ENCODE assay signal across 24 mouse cellular contexts in genomic region chr13:47430409-47430808, GRCm38 (mm10).
A peak's percentile ranks its signal among the peaks of the same experiment; 100 is the strongest.
DNase-seq lines count a peak whose midpoint lies in the region; ATAC-seq and TF ChIP-seq lines count a peak whose summit lies in the region.
"Had no signal": no experiment of that assay in that cellular context is flagged by ENCODE, and none has a peak within 500 bp of the region (broad histone marks: within the 10 kb centered on the region; RNA-seq: fewer than 3 reads in every experiment).

No protein-coding gene starts in this region.

- no peaks in the 10 kb centered on the region for H3K36me3 ChIP-seq in hindbrain, embryonic 13.5 days
- no peaks in the 10 kb centered on the region for H3K36me3 ChIP-seq in hindbrain, embryonic 11.5 days (ENCODE audit: control insufficient read depth, insufficient read depth, low read length)
- no peaks in the 10 kb centered on the region for H3K36me3 ChIP-seq in forebrain, embryonic 14.5 days (ENCODE audit: control insufficient read depth, insufficient read depth, low read length)
- no peaks in the 10 kb centered on the region for H3K36me3 ChIP-seq in hindbrain, postnatal 0 days (ENCODE audit: insufficient read depth, low read length)
- H3K36me3 ChIP-seq: embryonic facial prominence, embryonic 13.5 days; G1E had no signal

- no peak overlapping the region for H3K4me3 ChIP-seq in hindbrain, embryonic 13.5 days
- no peak overlapping the region for H3K4me3 ChIP-seq in hindbrain, embryonic 11.5 days (ENCODE audit: low read depth, low read length)
- H3K4me3 ChIP-seq in forebrain, embryonic 14.5 days (ENCODE audit: low read depth, low read length), result no peak overlapping the region
- no peak overlapping the region for H3K4me3 ChIP-seq in hindbrain, postnatal 0 days (ENCODE audit: low read length)
- H3K4me3 ChIP-seq: embryonic facial prominence, embryonic 13.5 days had no signal

- no peak overlapping the region for H3K9ac ChIP-seq in hindbrain, embryonic 13.5 days
- no peak overlapping the region for H3K9ac ChIP-seq in hindbrain, embryonic 11.5 days (ENCODE audit: low read depth, low read length)
- H3K9ac ChIP-seq in forebrain, embryonic 14.5 days (ENCODE audit: low read length), result no peak overlapping the region
- H3K9ac ChIP-seq in hindbrain, postnatal 0 days (replicated peaks; ENCODE audit: low read length), result no peak overlapping the region
- H3K9ac ChIP-seq: embryonic facial prominence, embryonic 13.5 days had no signal

- no peak for DNase-seq in hindbrain, embryonic 11.5 days (ENCODE audit: low spot score)
- peak; percentile 73 for DNase-seq in forebrain, embryonic 14.5 days (ENCODE audit: low spot score)
- DNase-seq in hindbrain, postnatal 0 days (ENCODE audit: low spot score), result no peak
- DNase-seq in retina, postnatal 1 day, result peak; percentile 64
- no peak for DNase-seq in kidney, adult 11 months
- DNase-seq in ovary, postnatal 36 days (ENCODE audit: low spot score), result no peak
- DNase-seq: adrenal gland, postnatal 36 days; cerebellum, adult 11-12 months; cerebellum, postnatal 14 days; gastrocnemius, postnatal 36 days; heart, postnatal 10 days; kidney, adult 8-10 months; kidney, postnatal 14 days; left cerebral cortex, postnatal 4 days; lung, adult 18-20 months; lung, postnatal 14 days; right cerebral cortex, postnatal 4 days had no signal

- H3K27me3 ChIP-seq in hindbrain, embryonic 13.5 days, result no peaks in the 10 kb centered on the region
- H3K27me3 ChIP-seq in hindbrain, embryonic 11.5 days (ENCODE audit: control insufficient read depth, insufficient read depth, low read length), result no peaks in the 10 kb centered on the region
- no peaks in the 10 kb centered on the region for H3K27me3 ChIP-seq in forebrain, embryonic 14.5 days (replicated peaks; ENCODE audit: control insufficient read depth, insufficient read depth, low read length)
- no peaks in the 10 kb centered on the region for H3K27me3 ChIP-seq in hindbrain, postnatal 0 days (ENCODE audit: insufficient read depth, low read length)
- H3K27me3 ChIP-seq: embryonic facial prominence, embryonic 13.5 days had no signal

- 66% methylated on average over 9 of the region's 9 CpGs for WGBS in hindbrain, embryonic 13.5 days
- WGBS in hindbrain, embryonic 11.5 days, result 84% methylated on average over 9 of the region's 9 CpGs
- whole genome bisulfite sequencing in forebrain, embryonic 14.5 days, result 10% methylated on average over 9 of the region's 9 CpGs
- WGBS in hindbrain, postnatal 0 days, result 56% methylated on average over 9 of the region's 9 CpGs

- ATAC-seq in hindbrain, embryonic 13.5 days (ENCODE audit: low FRiP score), result no peak
- no peak for ATAC-seq in hindbrain, embryonic 11.5 days (ENCODE audit: low FRiP score)
- peak; percentile 71 for ATAC-seq in forebrain, embryonic 14.5 days
- ATAC-seq in hindbrain, postnatal 0 days, result no peak
- ATAC-seq: inflammation-experienced regulatory T-cells, adult 6 months had no signal

- TF ChIP-seq CTCF in hindbrain, postnatal 0 days (IDR thresholded peaks at IDR 0.05; ENCODE audit: low read depth), result no peak

- 0 out of 2 replicates have a peak, but pooled peaks cover 6% of the 10 kb centered on the region for H3K4me1 ChIP-seq in hindbrain, embryonic 13.5 days (replicated peaks)
- H3K4me1 ChIP-seq in hindbrain, embryonic 11.5 days (replicated peaks; ENCODE audit: control insufficient read depth, insufficient read depth, low read length), result no peaks in the 10 kb centered on the region
- H3K4me1 ChIP-seq in forebrain, embryonic 14.5 days (ENCODE audit: control insufficient read depth, insufficient read depth, low read length), result peaks cover 13% of the 10 kb centered on the region
- H3K4me1 ChIP-seq in hindbrain, postnatal 0 days (ENCODE audit: insufficient read depth, low read length), result no peaks in the 10 kb centered on the region

- H3K27ac ChIP-seq in hindbrain, embryonic 13.5 days, result peak overlapping the region; percentile 61
- H3K27ac ChIP-seq in hindbrain, embryonic 11.5 days (ENCODE audit: low read depth, low read length), result no peak overlapping the region
- peak overlapping the region; percentile 72; the same call in 1 of the 2 replicates for H3K27ac ChIP-seq in forebrain, embryonic 14.5 days (ENCODE audit: low read depth, low read length)
- peak overlapping the region; percentile 26; the same call in 1 of the 2 replicates for H3K27ac ChIP-seq in hindbrain, postnatal 0 days
- H3K27ac ChIP-seq: embryonic facial prominence, embryonic 13.5 days; stomach, postnatal 0 days had no signal

- no peak overlapping the region for H3K4me2 ChIP-seq in hindbrain, embryonic 13.5 days
- H3K4me2 ChIP-seq in hindbrain, embryonic 11.5 days (replicated peaks; ENCODE audit: low read depth, low read length), result no peak overlapping the region
- H3K4me2 ChIP-seq in forebrain, embryonic 14.5 days (ENCODE audit: low read length), result peak overlapping the region; percentile 19; the same call in 1 of the 2 replicates
- H3K4me2 ChIP-seq in hindbrain, postnatal 0 days (ENCODE audit: low read depth, low read length), result no peak overlapping the region
- H3K4me2 ChIP-seq: heart, embryonic 11.5 days; liver, embryonic 11.5 days had no signal

- H3K9me3 ChIP-seq in hindbrain, embryonic 13.5 days, result no peaks in the 10 kb centered on the region
- no peaks in the 10 kb centered on the region for H3K9me3 ChIP-seq in hindbrain, embryonic 11.5 days (ENCODE audit: control insufficient read depth, low read length)
- H3K9me3 ChIP-seq in forebrain, embryonic 14.5 days (replicated peaks; ENCODE audit: control insufficient read depth, low read length), result no peaks in the 10 kb centered on the region
- no peaks in the 10 kb centered on the region for H3K9me3 ChIP-seq in hindbrain, postnatal 0 days (ENCODE audit: low read length)
- H3K9me3 ChIP-seq: embryonic facial prominence, embryonic 13.5 days had no signal

Comparison
In these comparisons a context has a peak if more than half of its experiments do, and no peak if none do; other contexts are left out.
1. DNase-seq: peak in forebrain, embryonic 14.5 days (single experiment) and retina, postnatal 1 day (single experiment); none in hindbrain, embryonic 11.5 days (single experiment), hindbrain, postnatal 0 days (single experiment), kidney, adult 11 months (single experiment) and ovary, postnatal 36 days (single experiment).